Mouse (Mus musculus) CD4-positive helper T cell, adult 2 months (primary cell): Measurements from ENCODE around the gene Gemin4.

Experiments
- DNase-seq: peaks from one replicate; pipeline ENCODE4 v3.0.0-alpha.2; 2012; ENCODE audit warnings: low read depth, missing footprints, low spot score

Gene Gemin4

GRCm38 (mm10) chr11:76217390-76217800 lies at the start of gene Gemin4, which contains the start of gene Dbil5:
Gene Gemin4 (minus strand): TSS chr11:76217664.
Gene Dbil5 (plus strand): TSS chr11:76217608.
- peak; percentile 98 for DNase-seq

GRCm38 (mm10) chr11:76262611-76263351 lies 45.3 kb upstream of the Gemin4 start:
- DNase-seq, result no peak

GRCm38 (mm10) chr11:76261224-76261623 lies 43.8 kb upstream of the Gemin4 start:
- peak; percentile 70 for DNase-seq

- no peak for DNase-seq
These were observed 43.0 kb upstream of the Gemin4 start for GRCm38 (mm10) chr11:76260208-76261050.

GRCm38 (mm10) chr11:76258511-76258910 lies 41.0 kb upstream of the Gemin4 start:
- DNase-seq, result no peak

GRCm38 (mm10) chr11:76257386-76257785 lies 39.9 kb upstream of the Gemin4 start:
- DNase-seq, result no peak

- DNase-seq, result no peak
These were observed 38.7 kb upstream of the Gemin4 start for GRCm38 (mm10) chr11:76256129-76256528.

GRCm38 (mm10) chr11:76255431-76256001 lies 38.1 kb upstream of the Gemin4 start:
- DNase-seq, result no peak

- no peak for DNase-seq
These were observed 36.4 kb upstream of the Gemin4 start for GRCm38 (mm10) chr11:76253918-76254264.

GRCm38 (mm10) chr11:76253145-76253917 lies 35.9 kb upstream of the Gemin4 start:
- peak; percentile 81 for DNase-seq

- no peak for DNase-seq
These were observed 34.6 kb upstream of the Gemin4 start for GRCm38 (mm10) chr11:76252036-76252435.

GRCm38 (mm10) chr11:76247239-76247638 lies 29.8 kb upstream of the Gemin4 start:
- no peak for DNase-seq

- DNase-seq, result no peak
These were observed 29.0 kb upstream of the Gemin4 start for GRCm38 (mm10) chr11:76246439-76246838.

- no peak for DNase-seq
These were observed 26.5 kb upstream of the Gemin4 start for GRCm38 (mm10) chr11:76243811-76244546.

GRCm38 (mm10) chr11:76242901-76243810 lies 25.7 kb upstream of the Gemin4 start, which contains the start of the genes Mrm3 and Glod4:
Gene Mrm3 (plus strand): TSS chr11:76243715.
Gene Glod4 (minus strand): TSS chr11:76243725.
- peak; percentile 90 for DNase-seq

- no peak for DNase-seq
These were observed 22.3 kb upstream of the Gemin4 start for GRCm38 (mm10) chr11:76239750-76240149.

- DNase-seq, result no peak
These were observed 18.7 kb upstream of the Gemin4 start for GRCm38 (mm10) chr11:76236136-76236535.

GRCm38 (mm10) chr11:76225051-76225450 lies 7.6 kb upstream of the Gemin4 start:
- DNase-seq, result no peak

- no peak for DNase-seq
These were observed 7.2 kb upstream of the Gemin4 start for GRCm38 (mm10) chr11:76224631-76225030.
